Mouse (Mus musculus) induced T-regulatory cell, adult 2 months (primary cell): ENCODE measurements at regions not wholly inside any gene's neighbourhood (a gene's known extent, or its start where the extent isn't known, plus 50 kb on each side); places are given as distances from the start of the nearest gene placed in this dataset.

Source experiments
- DNase-seq: peaks from one replicate; pipeline ENCODE4 v3.0.0-alpha.2; 2012; ENCODE audit warnings: low read depth

- DNase-seq = no peak
Observed at GRCm38 (mm10) chr10:98717856-98718255, 196.3 kb upstream of the Atp2b1 start.

DNA sequence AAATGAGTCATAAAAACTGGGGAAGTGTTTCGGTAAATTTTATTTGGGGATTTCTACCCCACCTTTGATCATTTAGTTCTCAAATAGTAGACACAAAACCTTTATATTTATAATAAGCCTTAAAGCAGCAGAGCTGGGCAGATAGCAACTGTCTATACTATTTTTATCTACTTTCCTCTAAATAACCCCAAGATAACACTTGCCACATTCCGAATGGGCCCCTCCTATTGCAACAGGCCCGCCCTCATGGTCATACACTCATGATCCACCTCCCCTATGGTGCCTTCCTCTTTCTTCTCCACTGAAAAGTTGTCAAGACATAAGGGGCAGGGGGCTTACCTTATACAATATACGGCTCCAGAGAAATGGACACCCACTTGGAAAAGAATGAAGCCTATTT, 195.5 kb upstream of the Atp2b1 start:
- DNase-seq = no peak

- DNase-seq = no peak
Observed at GRCm38 (mm10) chr10:98720256-98721005, 193.8 kb upstream of the Atp2b1 start.

DNA sequence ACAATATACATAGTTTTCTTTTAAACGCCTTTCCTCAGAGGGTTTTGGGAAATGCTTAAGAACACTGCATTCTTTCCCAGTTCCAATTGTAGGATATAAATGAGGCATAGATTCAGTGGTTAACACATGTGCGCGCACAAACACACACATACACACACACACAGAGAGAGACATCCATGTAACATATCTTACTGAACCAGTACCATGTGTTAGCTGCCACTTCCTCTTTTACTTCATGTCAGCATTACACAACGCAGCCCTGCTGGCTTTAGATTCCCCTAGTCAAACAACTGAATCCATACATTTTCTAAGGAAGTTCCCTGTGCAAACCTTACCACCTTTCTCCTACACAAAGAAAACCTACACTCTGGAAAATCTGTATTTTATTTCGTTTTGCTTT, 189.1 kb upstream of the Atp2b1 start:
- no peak for DNase-seq

DNA sequence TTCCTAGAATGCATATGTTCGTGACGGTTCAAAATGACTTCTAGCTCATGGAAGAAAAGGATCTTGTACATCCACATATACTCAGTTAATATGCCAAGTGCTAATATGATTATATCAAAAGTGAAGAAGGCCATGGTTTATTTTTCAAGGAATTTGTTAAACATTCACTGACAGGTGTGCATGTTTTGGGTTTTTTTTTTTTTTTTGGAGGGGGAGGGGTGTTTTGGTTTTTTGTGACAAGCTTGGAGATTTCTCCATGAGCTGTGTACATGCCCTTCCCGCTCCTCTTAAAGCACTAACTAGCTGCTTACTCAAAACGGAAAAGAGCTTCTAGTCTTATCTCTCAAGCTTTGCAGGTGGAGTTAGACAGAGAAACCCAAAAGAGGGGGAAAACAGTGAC, 187.1 kb upstream of the Atp2b1 start:
- no peak for DNase-seq

GRCm38 (mm10) chr10:98728396-98729030, 185.7 kb upstream of the Atp2b1 start:
- DNase-seq = peak; percentile 22

DNA sequence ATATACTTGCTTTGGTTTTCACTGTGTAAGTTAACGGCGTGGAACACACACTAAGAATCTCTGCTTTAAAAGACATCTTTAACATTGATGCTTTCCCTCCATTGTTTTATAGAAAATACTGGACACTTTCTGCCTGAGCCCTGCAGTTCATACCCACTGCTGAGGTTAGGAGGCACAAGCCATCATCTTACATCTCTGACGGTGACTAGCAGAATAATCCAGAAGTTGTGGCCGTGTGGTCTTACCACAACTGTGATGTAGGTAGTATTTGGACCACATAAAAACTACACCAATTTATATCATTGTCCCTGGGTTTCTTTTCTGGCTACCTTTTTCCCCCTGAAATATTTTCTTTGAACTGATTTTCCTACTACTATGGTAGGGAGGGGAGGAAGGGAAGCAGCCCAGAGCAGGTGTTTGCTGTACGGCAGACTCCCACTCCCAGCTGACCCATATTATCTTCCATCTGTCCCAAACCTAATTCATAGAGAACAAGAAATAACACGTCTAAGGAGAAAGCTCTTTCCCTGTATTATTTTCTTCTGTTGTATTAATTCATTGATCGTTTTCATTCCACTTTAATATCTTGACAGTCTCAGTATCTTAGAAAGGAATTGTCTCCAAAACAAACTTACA, 180.1 kb upstream of the Atp2b1 start:
- no peak for DNase-seq

GRCm38 (mm10) chr10:98740507-98741147, 173.6 kb upstream of the Atp2b1 start:
- no peak for DNase-seq

GRCm38 (mm10) chr10:98741398-98741797, 172.8 kb upstream of the Atp2b1 start:
- no peak for DNase-seq

GRCm38 (mm10) chr10:98742822-98743605, 171.2 kb upstream of the Atp2b1 start:
- no peak for DNase-seq

- peak; percentile 89 for DNase-seq
Observed at GRCm38 (mm10) chr10:98744246-98744645, 170.0 kb upstream of the Atp2b1 start.

DNA sequence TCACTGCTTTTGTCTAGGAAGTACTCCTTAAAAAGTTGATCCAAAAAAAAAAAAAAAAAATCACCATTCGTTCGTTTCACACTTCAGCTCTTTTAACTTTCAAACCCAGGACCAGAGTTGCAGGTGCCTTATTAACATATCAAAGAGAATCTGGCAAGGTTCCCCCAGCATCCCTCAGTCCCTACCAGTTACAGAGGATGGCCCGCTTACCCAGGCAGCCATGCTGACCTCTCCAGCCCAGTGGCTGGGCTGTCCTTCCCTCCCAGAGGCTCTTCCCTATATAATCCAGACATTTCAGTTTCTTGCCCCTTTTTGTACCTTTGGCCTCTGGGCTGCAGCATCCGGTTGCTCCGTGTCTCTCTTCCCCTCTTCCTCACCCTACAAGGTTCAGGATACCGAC, 169.5 kb upstream of the Atp2b1 start:
- DNase-seq = no peak

GRCm38 (mm10) chr10:98745409-98745808, 168.8 kb upstream of the Atp2b1 start:
- no peak for DNase-seq

DNA sequence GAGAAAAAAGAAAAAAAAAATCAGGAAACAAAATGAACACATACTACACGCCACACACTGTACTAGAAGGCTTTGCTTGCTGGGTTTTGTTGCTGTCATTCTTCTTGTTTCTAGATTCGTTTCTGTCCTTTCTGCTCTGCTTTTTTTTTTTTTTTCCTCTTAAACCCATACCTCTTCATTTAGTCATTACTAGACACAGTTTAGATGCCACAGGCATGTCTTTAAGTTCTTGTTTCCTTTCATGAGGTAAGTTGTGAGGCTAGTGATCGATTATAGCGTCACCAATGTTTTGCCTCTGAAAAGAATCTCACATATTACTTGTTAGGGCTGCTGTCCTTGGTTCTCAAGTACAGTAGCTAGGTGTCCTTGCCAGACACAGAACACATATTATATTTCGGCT, 168.3 kb upstream of the Atp2b1 start:
- DNase-seq = peak; percentile 75

DNA sequence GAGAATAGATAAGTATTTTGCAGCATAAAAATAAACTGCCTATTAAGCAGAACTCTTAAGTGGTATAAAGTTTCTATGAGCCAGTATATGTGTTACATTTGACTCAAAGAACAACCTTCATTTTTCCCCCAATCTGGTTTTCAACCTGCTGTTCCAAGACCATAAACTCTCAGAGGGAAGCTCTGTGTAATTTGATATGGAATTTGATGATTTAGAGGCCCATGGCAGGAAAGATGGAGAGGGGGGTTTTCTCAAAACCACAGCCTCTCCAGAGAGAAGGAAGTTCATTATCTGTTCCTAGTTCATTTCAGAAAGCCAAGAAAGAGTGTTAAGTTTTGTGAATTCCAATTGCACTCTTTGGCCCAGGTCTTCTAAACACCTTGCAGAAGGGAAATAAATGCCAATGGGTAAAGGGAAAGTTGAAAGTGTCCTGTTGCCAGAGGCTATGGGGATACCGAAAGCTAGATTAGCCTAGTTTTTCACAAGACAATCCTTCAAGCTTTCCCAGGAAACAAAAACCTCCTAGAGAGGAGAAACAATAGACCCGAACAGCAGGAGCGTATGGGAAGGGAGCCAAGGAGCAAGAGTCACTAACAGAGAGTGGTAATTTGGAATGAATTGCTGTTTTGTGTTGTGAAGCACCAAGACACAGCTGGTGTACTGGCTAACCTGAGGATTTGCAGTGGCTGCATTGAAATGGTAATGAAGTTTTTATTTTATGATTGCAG, 165.2 kb upstream of the Atp2b1 start:
- DNase-seq = no peak

DNA sequence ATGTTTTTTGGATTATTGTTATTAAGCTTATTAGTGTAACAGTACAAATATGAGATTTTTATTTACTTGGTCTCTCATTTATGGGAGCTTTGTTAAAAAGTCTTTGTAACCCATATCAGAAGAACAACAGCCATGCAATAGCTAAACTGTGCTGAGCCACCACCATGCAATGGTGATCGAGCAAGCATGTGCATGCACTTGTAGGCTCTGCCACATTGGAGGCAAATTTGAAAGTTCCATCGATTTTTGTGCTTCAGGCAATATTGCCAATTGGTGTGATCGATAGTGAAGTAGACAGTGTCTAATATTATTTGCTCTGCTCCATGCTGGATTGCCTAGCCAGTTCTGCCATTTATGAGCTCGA, 164.6 kb upstream of the Atp2b1 start:
- no peak for DNase-seq

DNA sequence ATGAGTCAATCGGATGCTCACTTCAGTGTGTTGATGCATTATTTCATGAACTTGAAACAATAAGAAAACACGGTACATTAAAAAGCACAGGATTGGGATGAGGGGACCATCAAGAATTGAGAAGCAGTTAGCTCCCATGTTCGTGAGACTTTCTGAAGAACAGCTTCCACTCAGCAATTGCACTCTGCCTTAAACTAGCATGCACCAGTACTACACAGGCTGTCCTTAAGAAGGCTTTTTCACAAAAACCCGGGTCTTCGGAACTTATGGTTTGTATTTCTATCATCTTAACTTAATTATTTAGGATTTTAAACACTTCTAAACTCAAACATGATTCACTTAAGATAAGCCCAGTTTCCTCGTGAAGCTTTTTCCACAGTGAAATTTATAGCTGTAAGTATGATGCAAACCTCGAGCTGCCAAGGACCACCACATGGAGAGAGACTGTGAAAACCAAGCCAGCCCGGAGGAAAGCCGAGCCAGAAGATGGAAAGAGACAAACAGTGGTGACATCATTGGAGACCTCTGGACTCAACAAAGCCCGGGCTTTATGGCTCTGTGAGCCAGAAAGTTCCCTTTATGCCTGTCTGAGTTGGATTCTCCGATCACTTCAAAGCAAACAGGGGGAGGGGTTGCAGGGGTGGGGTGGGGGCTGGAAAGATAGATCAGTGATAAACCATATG, 162.7 kb upstream of the Atp2b1 start:
- DNase-seq = no peak

GRCm38 (mm10) chr10:98761080-98761479, 153.1 kb upstream of the Atp2b1 start:
- no peak for DNase-seq

DNA sequence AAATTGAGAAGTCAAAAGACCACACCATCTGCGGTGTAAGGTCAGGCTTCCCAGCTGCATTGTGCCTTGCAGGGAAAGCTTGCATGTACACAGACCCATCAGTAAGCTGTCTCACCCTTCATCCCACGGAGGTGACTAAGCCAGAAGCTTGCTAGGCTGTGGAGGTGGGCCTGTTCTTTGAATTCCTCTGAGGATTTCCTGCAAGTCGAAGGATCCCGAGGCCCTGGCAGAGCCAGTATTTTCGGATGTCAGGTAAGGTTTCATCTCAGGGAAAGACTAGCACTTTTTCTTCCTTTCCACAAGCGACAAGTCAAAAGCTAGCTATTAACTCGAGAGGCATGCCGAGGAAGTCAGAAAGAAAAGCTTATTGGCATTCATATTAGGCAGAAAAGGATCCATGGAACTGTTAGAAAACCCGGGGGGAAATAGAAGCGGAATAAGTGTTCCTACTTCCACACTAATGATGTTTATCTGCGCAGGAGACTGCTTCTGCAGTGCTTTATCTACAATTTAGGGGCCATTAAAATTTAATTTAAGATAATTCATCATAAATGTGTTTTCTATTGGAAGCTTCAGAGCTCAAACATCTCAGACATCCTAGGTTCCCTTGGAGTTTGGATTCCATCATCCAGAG, 148.3 kb upstream of the Atp2b1 start:
- no peak for DNase-seq

DNA sequence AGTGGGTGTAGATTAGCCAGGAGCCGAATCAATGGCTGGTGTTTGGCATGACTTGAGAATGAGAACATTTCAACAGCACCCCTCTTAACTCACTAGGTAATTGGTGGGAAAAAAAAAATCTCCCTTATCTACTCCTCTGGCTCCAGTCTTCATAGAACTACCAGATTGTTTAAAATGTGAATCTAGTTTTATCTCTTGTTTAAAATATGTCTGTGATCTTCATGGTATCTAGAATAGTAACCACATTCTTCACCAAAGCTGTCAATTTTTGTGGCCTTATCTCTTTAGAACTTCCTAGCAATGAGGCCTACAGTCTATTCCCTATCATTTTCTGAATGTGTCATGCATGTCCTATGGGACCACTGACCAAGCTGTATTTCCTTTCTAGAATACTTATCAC, 134.4 kb upstream of the Atp2b1 start:
- no peak for DNase-seq
